Mouse (Mus musculus): Measurements from ENCODE around the gene Arhgef28. TPM values are rescaled to one million over a fixed set of nuclear protein-coding genes. Genes with fewer than 3 reads are reported as not detected.

Gene Arhgef28
- polyA plus RNA-seq (2014; fragmentation: Illumina TruSeq; extraction: RNeasy Lipid Tissue Mini Kit (QIAGEN cat#74804); ENCODE audit: low read depth, low replicate concordance) = 29.5 TPM

DNA sequence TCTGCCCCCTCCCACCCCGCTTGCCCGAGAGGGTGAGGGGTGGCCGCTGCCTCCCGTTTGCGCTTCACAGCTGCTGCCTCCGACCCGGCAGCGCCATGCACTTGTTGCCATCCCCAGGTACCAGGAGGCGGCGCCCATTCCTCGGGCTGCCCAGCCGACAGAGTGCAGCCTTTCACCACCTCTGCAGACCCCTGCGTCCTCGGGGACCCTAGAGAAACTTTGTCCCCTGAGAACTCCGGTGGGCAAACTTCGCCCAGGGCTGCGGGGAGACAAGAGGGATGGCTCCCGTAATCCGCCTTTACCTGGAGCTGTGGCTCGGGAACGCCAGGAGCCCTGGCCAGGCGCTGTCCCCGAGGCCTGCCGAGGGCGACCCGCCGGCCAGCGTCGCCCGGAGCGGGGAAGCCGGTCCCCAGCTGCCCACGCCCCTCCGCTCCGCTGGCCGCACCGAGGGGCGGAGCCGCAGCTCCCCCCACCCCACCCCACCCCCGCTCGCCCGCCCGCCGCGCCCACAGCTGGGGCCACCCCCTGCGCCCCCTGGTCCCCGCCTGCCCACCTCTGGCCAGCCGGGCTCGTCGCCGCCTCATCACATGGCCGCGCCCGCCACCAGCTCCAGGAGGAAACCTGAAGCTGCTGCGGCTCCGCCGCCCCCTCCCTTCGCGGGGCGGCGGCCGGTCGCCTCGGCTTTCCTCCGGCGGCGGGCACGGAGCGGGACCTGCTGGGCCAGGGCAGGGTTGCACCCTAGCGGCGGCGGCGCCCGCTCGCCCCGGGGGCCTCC, at the start of gene Arhgef28:
Gene Arhgef28, minus strand, starts transcription at position 669 of the 775 bp plus-strand sequence.

Other genes starting within 250 kb of the Arhgef28 start
- 11.3 TPM for gene Utp15, start 56.6 kb upstream of the Arhgef28 start, polyA plus RNA-seq (2014; fragmentation: Illumina TruSeq; extraction: RNeasy Lipid Tissue Mini Kit (QIAGEN cat#74804); ENCODE audit: low read depth, low replicate concordance)
- 22.4 TPM for gene Ankra2, start 56.6 kb upstream of the Arhgef28 start, polyA plus RNA-seq (2014; fragmentation: Illumina TruSeq; extraction: RNeasy Lipid Tissue Mini Kit (QIAGEN cat#74804); ENCODE audit: low read depth, low replicate concordance)
- 3.6 TPM for gene Gm21976, start 73.4 kb upstream of the Arhgef28 start, polyA plus RNA-seq (2014; fragmentation: Illumina TruSeq; extraction: RNeasy Lipid Tissue Mini Kit (QIAGEN cat#74804); ENCODE audit: low read depth, low replicate concordance)
- 413 TPM for gene Btf3, start 110.6 kb upstream of the Arhgef28 start, polyA plus RNA-seq (2014; fragmentation: Illumina TruSeq; extraction: RNeasy Lipid Tissue Mini Kit (QIAGEN cat#74804); ENCODE audit: low read depth, low replicate concordance)
- not detected for gene Foxd1, start 147.8 kb upstream of the Arhgef28 start, polyA plus RNA-seq (2014; fragmentation: Illumina TruSeq; extraction: RNeasy Lipid Tissue Mini Kit (QIAGEN cat#74804); ENCODE audit: low read depth, low replicate concordance)